Mouse (Mus musculus): ENCODE results near the gene Fbrsl1. TPM values are rescaled to one million over a fixed set of nuclear protein-coding genes. Genes with fewer than 3 reads are reported as not detected.
"Not testable (repeated sequence)": the region's sequence is repeated elsewhere in the genome, so short reads cannot be mapped to it uniquely, and the experiment has no call there.

Fbrsl1 gene
- total and polyA plus RNA-seq, 2 experiments from 2014 or later: 20.3 to 32.8 TPM

DNA sequence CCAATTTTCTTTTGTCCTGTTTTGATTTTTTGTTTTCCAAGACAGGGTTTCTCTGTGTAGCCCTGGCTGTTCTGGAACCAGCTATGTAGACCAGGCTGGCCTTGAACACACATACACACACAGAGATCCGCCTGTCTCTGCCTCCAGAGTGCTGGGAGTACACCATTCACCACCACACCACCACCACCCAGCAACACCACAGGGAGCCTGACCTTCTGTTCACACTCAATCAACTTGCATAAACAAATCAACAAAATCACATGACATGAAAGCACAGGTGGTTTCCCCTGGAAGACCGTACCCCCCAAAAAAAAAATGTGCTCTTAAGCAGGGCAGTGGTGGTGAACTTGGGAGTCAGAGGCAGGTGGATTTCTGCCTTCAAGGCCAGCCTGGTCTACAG is 3.8 kb downstream of the Fbrsl1 start:
- H3K27ac ChIP-seq (ENCODE audit: low read depth, low read length): no peak overlapping the region
- no peaks in the 10 kb centered on the region for H3K9me3 ChIP-seq (ENCODE audit: low read length)
- DNase-seq (ENCODE audit: low spot score) (no peak), ATAC-seq (ENCODE audit: low FRiP score) (no peak)
- no peak overlapping the region for H3K9ac ChIP-seq (replicated peaks; ENCODE audit: low read length, poor library complexity, severe bottlenecking)
- H3K4me3 ChIP-seq (ENCODE audit: low read depth, low read length): no peak overlapping the region
- H3K4me1 ChIP-seq (ENCODE audit: insufficient read depth, low read length): peaks cover 11% of the 10 kb centered on the region
- WGBS: 97% methylated on average over 2 of the region's 2 CpGs
- no peak overlapping the region for H3K4me2 ChIP-seq (ENCODE audit: low read depth, low read length, poor library complexity, severe bottlenecking)
- no peaks in the 10 kb centered on the region for H3K36me3 ChIP-seq (ENCODE audit: insufficient read depth, low read length)
- H3K27me3 ChIP-seq (ENCODE audit: insufficient read depth, low read length): no peaks in the 10 kb centered on the region
- no peak for TF ChIP-seq CTCF (IDR thresholded peaks at IDR 0.05)

DNA sequence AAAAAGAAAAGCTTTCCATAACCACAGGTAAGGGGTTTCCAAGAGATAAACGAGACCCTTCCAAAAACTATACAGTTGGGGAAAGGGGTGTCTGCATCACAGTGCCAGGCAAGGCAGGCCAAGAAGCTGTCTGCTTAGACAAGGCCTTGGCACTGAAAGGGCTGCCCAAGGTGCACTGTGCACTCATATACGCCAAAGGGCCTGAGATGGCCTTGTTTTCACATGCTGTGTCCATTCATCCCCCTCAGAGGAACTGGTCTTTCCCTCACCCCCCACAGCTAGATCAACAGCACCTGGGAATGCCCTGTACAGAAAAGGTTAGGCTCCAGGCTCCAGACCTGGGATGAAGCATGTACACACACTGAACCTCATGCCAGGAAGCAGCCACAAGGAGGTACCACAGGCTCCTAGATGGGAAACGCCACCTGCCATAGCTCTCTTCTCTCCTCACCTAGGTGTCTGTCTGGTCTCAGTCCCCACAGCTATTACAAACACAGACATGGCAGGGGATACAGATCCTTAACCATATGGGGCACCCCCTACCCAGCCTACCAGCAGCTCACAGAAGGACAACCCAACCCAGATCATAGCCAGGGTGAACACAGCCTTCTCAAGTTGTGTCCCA is 5.2 kb downstream of the Fbrsl1 start:
- ATAC-seq (ENCODE audit: low FRiP score) (no peak), DNase-seq (ENCODE audit: low spot score) (no peak)
- TF ChIP-seq CTCF (IDR thresholded peaks at IDR 0.05): no peak
- Histone ChIP-seq H3K4me1 (ENCODE audit: insufficient read depth, low read length) (peaks cover 11% of the 10 kb centered on the region), H3K9ac (replicated peaks; ENCODE audit: low read length, poor library complexity, severe bottlenecking) (no peak overlapping the region), H3K27me3 (ENCODE audit: insufficient read depth, low read length) (no peaks in the 10 kb centered on the region), H3K4me3 (ENCODE audit: low read depth, low read length) (no peak overlapping the region), H3K36me3 (ENCODE audit: insufficient read depth, low read length) (no peaks in the 10 kb centered on the region), H3K27ac (ENCODE audit: low read depth, low read length) (no peak overlapping the region), H3K4me2 (ENCODE audit: low read depth, low read length, poor library complexity, severe bottlenecking) (no peak overlapping the region), H3K9me3 (ENCODE audit: low read length) (no peaks in the 10 kb centered on the region)
- 84% methylated on average over 3 of the region's 3 CpGs for WGBS

DNA sequence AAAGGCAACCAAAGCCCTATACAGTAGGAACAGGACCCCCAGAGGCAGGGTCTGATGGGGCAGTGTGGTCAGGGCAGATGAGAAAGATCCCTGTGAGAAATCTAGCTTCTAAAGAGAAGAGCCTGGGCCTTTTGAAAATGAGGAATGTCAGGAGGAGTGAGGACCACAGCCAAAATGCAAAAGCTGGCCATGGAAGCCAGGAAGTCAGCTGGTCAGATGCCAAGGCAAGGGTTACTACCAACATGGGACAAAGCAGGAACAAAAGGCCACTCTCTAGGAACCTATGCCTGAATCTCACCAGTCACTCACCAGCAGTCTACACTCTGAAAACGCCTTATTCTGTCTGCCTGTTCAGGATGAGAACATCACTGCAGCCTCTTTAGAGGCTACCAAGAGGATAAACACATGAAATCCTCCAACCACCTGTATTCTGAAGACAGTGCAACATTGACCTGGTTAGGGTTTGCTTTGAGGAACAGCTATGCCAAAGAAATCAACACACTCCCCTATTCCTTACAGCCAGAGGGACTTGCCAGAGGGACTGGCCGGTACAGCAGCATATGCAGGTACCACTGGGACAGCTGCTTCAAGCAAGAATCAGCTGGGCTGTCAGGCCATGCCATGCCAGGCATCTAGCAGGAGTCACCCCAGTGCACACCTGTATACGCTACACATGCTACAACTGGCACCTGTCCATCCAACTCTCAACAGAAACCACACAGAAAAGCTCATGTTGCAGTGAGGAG is 8.6 kb downstream of the Fbrsl1 start:
- Histone ChIP-seq H3K27ac (ENCODE audit: low read depth, low read length) (no peak overlapping the region), H3K4me3 (ENCODE audit: low read depth, low read length) (no peak overlapping the region), H3K4me1 (ENCODE audit: insufficient read depth, low read length) (no peaks in the 10 kb centered on the region; the same call in 1 of the 2 replicates), H3K9ac (replicated peaks; ENCODE audit: low read length, poor library complexity, severe bottlenecking) (no peak overlapping the region), H3K27me3 (ENCODE audit: insufficient read depth, low read length) (no peaks in the 10 kb centered on the region), H3K4me2 (ENCODE audit: low read depth, low read length, poor library complexity, severe bottlenecking) (no peak overlapping the region), H3K9me3 (ENCODE audit: low read length) (no peaks in the 10 kb centered on the region), H3K36me3 (ENCODE audit: insufficient read depth, low read length) (no peaks in the 10 kb centered on the region)
- TF ChIP-seq CTCF (IDR thresholded peaks at IDR 0.05): no peak
- DNase-seq (ENCODE audit: low spot score) (no peak), ATAC-seq (ENCODE audit: low FRiP score) (no peak)
- WGBS: 75% methylated on average over 3 of the region's 3 CpGs

DNA sequence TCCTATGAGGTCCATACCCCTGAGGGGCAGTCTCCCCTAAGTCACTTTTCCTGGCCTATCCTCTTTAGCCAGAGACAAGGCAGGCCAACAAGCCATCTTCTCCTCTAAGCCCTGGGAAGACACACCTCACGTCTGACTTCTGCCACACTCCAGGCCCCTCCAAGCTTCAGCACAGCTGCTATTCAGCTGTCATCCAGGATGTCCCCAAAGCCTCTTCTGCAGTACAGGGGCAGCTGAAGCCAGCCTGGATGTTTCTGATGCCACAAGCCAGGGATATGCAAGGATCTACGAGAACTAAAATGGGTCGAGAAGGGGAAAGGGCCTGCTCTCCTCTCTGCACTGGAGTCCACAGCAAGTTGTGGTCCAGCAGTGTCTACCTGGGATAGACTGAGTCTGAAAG is 9.7 kb downstream of the Fbrsl1 start:
- ATAC-seq (ENCODE audit: low FRiP score) (no peak), DNase-seq (ENCODE audit: low spot score) (no peak)
- TF ChIP-seq CTCF (IDR thresholded peaks at IDR 0.05): no peak
- no peaks in the 10 kb centered on the region for H3K27me3 ChIP-seq (ENCODE audit: insufficient read depth, low read length)
- H3K9me3 ChIP-seq (ENCODE audit: low read length): no peaks in the 10 kb centered on the region
- no peak overlapping the region for H3K4me2 ChIP-seq (ENCODE audit: low read depth, low read length, poor library complexity, severe bottlenecking)
- H3K36me3 ChIP-seq (ENCODE audit: insufficient read depth, low read length): no peaks in the 10 kb centered on the region
- H3K4me1 ChIP-seq (ENCODE audit: insufficient read depth, low read length): no peaks in the 10 kb centered on the region; the same call in 1 of the 2 replicates
- 84% methylated on average over 3 of the region's 3 CpGs for WGBS
- no peak overlapping the region for H3K4me3 ChIP-seq (ENCODE audit: low read depth, low read length)
- no peak overlapping the region for H3K27ac ChIP-seq (ENCODE audit: low read depth, low read length)
- no peak overlapping the region for H3K9ac ChIP-seq (replicated peaks; ENCODE audit: low read length, poor library complexity, severe bottlenecking)

DNA sequence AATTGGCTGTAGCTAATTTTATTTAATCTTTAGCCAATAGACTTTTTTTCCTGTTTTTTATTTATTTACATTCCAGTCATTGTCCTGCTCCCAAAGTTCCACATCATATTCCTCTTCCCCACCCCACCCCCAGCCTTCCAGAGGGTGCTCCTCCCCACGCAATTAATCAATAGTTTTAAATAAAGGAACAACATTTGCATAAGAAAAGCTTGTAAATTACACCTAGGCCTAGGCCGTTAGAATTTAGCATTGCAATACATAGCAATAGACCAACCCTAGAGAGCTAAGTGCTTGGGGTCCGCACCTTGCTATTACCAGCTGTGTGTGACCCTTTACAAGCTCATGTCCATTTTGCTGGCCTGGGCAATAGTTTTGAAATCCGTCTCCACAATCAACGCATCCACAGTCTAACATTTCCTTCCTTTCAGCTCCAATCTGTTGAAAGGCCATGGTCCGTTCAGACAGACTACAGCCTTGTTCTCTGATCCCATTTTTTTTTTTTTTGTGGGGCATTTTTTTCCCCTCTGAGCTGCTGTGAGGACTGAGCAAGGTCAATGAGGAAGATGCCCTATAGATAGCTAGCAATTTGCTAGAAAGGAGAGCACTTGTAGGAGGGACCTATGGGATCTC is 10.6 kb downstream of the Fbrsl1 start:
- H3K36me3 ChIP-seq (ENCODE audit: insufficient read depth, low read length): peaks cover under 1% of the 10 kb centered on the region; the same call in 1 of the 2 replicates
- no peak for TF ChIP-seq CTCF (IDR thresholded peaks at IDR 0.05)
- no peaks in the 10 kb centered on the region for H3K9me3 ChIP-seq (ENCODE audit: low read length)
- no peaks in the 10 kb centered on the region for H3K27me3 ChIP-seq (ENCODE audit: insufficient read depth, low read length)
- H3K4me3 ChIP-seq (ENCODE audit: low read depth, low read length): no peak overlapping the region
- no peaks in the 10 kb centered on the region; the same call in 1 of the 2 replicates for H3K4me1 ChIP-seq (ENCODE audit: insufficient read depth, low read length)
- WGBS: 53% methylated on average over 6 of the region's 6 CpGs
- no peak overlapping the region for H3K9ac ChIP-seq (replicated peaks; ENCODE audit: low read length, poor library complexity, severe bottlenecking)
- ATAC-seq (ENCODE audit: low FRiP score) (no peak), DNase-seq (ENCODE audit: low spot score) (no peak)
- H3K27ac ChIP-seq (ENCODE audit: low read depth, low read length): no peak overlapping the region
- H3K4me2 ChIP-seq (ENCODE audit: low read depth, low read length, poor library complexity, severe bottlenecking): no peak overlapping the region

DNA sequence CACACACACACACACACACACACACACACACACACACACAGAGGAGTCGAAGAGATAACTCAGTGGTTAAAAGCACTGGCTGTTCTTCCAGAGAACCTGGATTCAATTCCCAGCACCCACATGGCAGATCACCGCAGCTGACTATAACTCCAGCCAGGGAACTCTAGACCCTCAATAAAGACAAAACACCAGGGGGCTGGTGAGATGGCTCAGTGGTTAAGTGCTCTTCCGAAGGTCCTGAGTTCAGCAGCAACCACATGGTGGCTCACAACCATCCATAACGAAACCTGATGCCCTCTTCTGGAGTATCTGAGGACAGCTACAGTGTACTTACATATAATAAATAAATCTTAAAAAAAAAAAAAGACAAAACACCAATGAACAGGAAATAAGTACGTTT is 12.1 kb downstream of the Fbrsl1 start:
- ATAC-seq (ENCODE audit: low FRiP score); DNase-seq (ENCODE audit: low spot score); H3K4me2 ChIP-seq (ENCODE audit: low read depth, low read length, poor library complexity, severe bottlenecking); H3K9ac ChIP-seq (replicated peaks; ENCODE audit: low read length, poor library complexity, severe bottlenecking); H3K27ac ChIP-seq (ENCODE audit: low read depth, low read length); H3K27me3 ChIP-seq (ENCODE audit: insufficient read depth, low read length); H3K4me1 ChIP-seq (ENCODE audit: insufficient read depth, low read length); H3K9me3 ChIP-seq (ENCODE audit: low read length); H3K4me3 ChIP-seq (ENCODE audit: low read depth, low read length): not testable (repeated sequence)
- H3K36me3 ChIP-seq (ENCODE audit: insufficient read depth, low read length): peaks cover 16% of the 10 kb centered on the region
- 67% methylated on average over 5 of the region's 5 CpGs for WGBS
